Mouse (Mus musculus): ENCODE data around the gene Mrpl33.
A peak's percentile ranks its signal among the peaks of the same experiment; 100 is the strongest.

The Mrpl33 gene

GRCm38 (mm10) chr5:31640542-31640941 lies 43.8 kb downstream of the Mrpl33 start:
- no peak for DNase-seq (ENCODE audit: inconsistent ontology term)

GRCm38 (mm10) chr5:31642300-31642699 lies 45.6 kb downstream of the Mrpl33 start:
- DNase-seq (ENCODE audit: inconsistent ontology term): no peak

GRCm38 (mm10) chr5:31644272-31644671 lies 47.5 kb downstream of the Mrpl33 start:
- DNase-seq (ENCODE audit: inconsistent ontology term): peak; percentile 61

GRCm38 (mm10) chr5:31644847-31645246 lies 48.1 kb downstream of the Mrpl33 start:
- DNase-seq (ENCODE audit: inconsistent ontology term): no peak

- no peak for DNase-seq (ENCODE audit: inconsistent ontology term)
Measured at GRCm38 (mm10) chr5:31645798-31646197, 49.1 kb downstream of the Mrpl33 start.

- DNase-seq (ENCODE audit: inconsistent ontology term): no peak
Measured at GRCm38 (mm10) chr5:31646574-31646973, 49.8 kb downstream of the Mrpl33 start.

- DNase-seq (ENCODE audit: inconsistent ontology term): no peak
Measured at GRCm38 (mm10) chr5:31647327-31647726, 50.6 kb downstream of the Mrpl33 start.

- DNase-seq (ENCODE audit: inconsistent ontology term): no peak
Measured at GRCm38 (mm10) chr5:31650518-31651288, 54.0 kb downstream of the Mrpl33 start.

GRCm38 (mm10) chr5:31655688-31656190 lies 59.0 kb downstream of the Mrpl33 start:
- no peak for DNase-seq (ENCODE audit: inconsistent ontology term)

- DNase-seq (ENCODE audit: inconsistent ontology term): peak; percentile 83
Measured at GRCm38 (mm10) chr5:31666176-31666575, 69.4 kb downstream of the Mrpl33 start.

GRCm38 (mm10) chr5:31668325-31668968 lies 71.7 kb downstream of the Mrpl33 start:
- DNase-seq (ENCODE audit: inconsistent ontology term): no peak

- no peak for DNase-seq (ENCODE audit: inconsistent ontology term)
Measured at GRCm38 (mm10) chr5:31669984-31670383, 73.2 kb downstream of the Mrpl33 start.

- no peak for DNase-seq (ENCODE audit: inconsistent ontology term)
Measured at GRCm38 (mm10) chr5:31671137-31671536, 74.4 kb downstream of the Mrpl33 start.

GRCm38 (mm10) chr5:31673431-31673830 lies 76.7 kb downstream of the Mrpl33 start:
- DNase-seq (ENCODE audit: inconsistent ontology term): peak; percentile 59

- no peak for DNase-seq (ENCODE audit: inconsistent ontology term)
Measured at GRCm38 (mm10) chr5:31678000-31678399, 81.3 kb downstream of the Mrpl33 start.

- DNase-seq (ENCODE audit: inconsistent ontology term): no peak
Measured at GRCm38 (mm10) chr5:31680183-31680582, 83.4 kb downstream of the Mrpl33 start.

GRCm38 (mm10) chr5:31682305-31682704 lies 85.6 kb downstream of the Mrpl33 start:
- peak; percentile 60 for DNase-seq (ENCODE audit: inconsistent ontology term)

- no peak for DNase-seq (ENCODE audit: inconsistent ontology term)
Measured at GRCm38 (mm10) chr5:31686040-31686439, 89.3 kb downstream of the Mrpl33 start.

GRCm38 (mm10) chr5:31687972-31688371 lies 91.2 kb downstream of the Mrpl33 start:
- DNase-seq (ENCODE audit: inconsistent ontology term): no peak

- no peak for DNase-seq (ENCODE audit: inconsistent ontology term)
Measured at GRCm38 (mm10) chr5:31693191-31693590, 96.5 kb downstream of the Mrpl33 start.

GRCm38 (mm10) chr5:31696971-31697643 lies 100.4 kb downstream of the Mrpl33 start, which contains the start of gene Rbks:
Gene Rbks, minus strand, starts transcription at chr5:31697627.
- no peak for DNase-seq (ENCODE audit: inconsistent ontology term)

- peak; percentile 94 for DNase-seq (ENCODE audit: inconsistent ontology term)
Measured at GRCm38 (mm10) chr5:31697644-31698296, 101.0 kb downstream of the Mrpl33 start, which contains the start of gene Babam2. Gene Babam2, plus strand, starts transcription at chr5:31697684.

All from Muller cell, postnatal 12 days (primary cell).